Mouse (Mus musculus): ENCODE results near the gene Mansc4. TPM values are rescaled to one million over a fixed set of nuclear protein-coding genes. Genes with fewer than 3 reads are reported as not detected.

Mansc4 gene
- total RNA-seq, 2 experiments from 2014 or later = not detected

DNA sequence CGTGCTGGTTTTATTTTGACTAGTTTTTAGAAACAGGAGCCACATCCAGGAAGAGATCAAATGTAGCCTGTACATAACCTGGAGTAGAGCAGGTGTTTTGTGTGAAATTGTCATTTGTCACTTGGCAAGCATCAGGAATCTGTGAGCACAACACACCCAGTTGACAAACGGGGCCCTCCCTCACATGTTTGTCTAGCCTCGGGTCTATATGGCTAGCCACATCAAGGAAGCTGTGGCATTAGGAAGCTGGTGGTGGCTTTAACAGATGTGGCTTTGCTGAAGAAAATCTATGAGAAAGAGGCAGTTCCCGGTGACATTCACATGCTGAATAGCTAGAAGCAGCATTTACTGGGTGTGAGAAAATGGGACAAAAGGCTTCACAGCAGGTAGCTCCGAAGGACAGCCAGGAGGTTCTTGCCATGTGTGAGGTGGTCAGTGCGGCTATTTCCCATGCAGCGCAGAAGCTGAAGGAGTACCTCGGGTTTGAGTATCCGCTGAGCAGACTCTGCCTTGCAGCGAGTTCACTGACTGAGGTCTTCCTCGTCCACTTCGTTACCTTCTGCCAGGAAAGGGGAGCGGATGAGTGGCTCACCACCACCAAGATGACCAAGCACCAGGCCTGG is 54.4 kb downstream of the Mansc4 start, which contains the start of gene Rep15:
Gene Rep15, plus strand, starts transcription at position 282 of the 623 bp plus-strand sequence.
- no peak for DNase-seq (ENCODE audit: low spot score)
- intact Hi-C loops (cut with DNase I) = no loop called here

DNA sequence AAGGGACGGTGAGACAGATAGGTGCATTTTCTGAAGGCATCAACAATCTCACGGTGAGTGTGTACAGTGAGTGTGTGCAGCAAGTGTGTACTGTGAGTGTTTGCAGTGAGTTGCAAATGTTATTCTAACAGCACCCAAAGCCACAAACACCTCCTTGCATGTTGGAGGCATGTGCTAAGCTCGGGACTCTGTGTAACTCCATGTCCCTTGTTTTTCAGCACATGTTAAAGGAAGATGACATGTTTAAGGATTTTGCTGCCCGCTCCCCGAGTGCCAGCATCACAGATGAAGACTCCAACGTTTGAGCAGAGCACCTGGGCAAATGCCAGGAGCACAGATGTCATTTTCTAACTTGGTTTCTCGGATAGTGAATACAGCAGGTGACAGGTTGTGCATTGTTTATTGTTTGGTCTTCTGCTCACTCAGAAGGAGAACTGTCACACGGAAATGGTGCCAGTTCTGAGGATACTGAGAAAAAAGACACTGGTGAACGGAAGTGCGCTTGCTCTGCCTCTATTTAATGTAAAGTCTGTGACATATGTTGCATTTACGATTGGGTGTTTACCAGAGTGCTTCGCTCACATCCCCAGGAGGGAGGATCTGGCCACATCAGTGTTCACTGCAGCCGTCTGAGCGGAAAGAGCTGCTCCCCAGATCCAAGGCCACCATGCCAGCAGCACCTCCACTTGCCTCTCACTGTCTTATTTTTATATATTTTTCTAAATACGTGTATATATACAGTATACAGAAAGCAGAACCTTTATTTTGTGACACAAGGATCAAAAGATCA is 56.5 kb downstream of the Mansc4 start:
- no peak for DNase-seq (ENCODE audit: low spot score)
- intact Hi-C loops (cut with DNase I) = no loop called here

DNA sequence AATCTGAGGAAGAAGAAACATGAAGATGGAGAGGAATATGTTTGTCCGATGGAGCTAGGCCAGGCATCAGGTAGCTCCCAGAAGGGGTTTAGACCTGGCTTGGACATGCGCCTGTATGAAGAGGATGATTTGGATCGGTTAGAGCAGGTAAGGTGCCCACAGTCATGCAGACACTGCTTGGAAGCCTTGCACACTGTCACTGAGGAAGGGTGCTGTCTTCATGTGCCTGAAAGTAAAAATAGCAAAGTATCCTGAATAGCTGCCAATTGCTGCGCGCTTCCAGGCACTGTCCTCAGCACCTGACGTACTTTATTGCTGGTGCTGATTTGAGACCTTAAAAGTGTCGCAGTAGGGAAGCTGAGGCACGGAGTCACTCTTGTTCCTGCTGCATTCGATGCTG is 57.2 kb downstream of the Mansc4 start:
- intact Hi-C loops (cut with DNase I) = no loop called here
- DNase-seq (ENCODE audit: low spot score) = no peak

GRCm38 (mm10) chr6:147028396-147028795 is 58.4 kb downstream of the Mansc4 start:
- no peak for DNase-seq (ENCODE audit: low spot score)
- intact Hi-C loops (cut with DNase I) = no loop called here

Other genes starting within 250 kb of the Mansc4 start
- 1 to 10 TPM; 2.3 TPM for gene Smco2, start 236.9 kb downstream of the Mansc4 start, total RNA-seq (2021)
- gene Ppfibp1, start 198.5 kb downstream of the Mansc4 start, total RNA-seq (2021) = 100 to 1,000 TPM in 1 of 2 experiments, 10 to 100 TPM in 1; 82.4 to 107 TPM
- gene 1700034J05Rik, start 132.6 kb downstream of the Mansc4 start, total RNA-seq (2021) = not detected
- 1 to 10 TPM in 1 of 2 experiments, under 1 TPM in 1; 0.56 to 1.1 TPM for gene Rep15, start 54.4 kb downstream of the Mansc4 start, total RNA-seq (2021)
- 100 to 1,000 TPM; 182 to 211 TPM for gene Mrps35, start 44.3 kb downstream of the Mansc4 start, total RNA-seq (2021)
- 1 to 10 TPM; 5.4 to 6.7 TPM for gene Klhl42, start 4.3 kb upstream of the Mansc4 start, total RNA-seq (2021)
- gene Pthlh, start 177.2 kb upstream of the Mansc4 start, total RNA-seq (2021) = 1 to 10 TPM; 1.2 to 1.4 TPM

All from heart, postnatal 25 days (tissue).